ENCODE assay signal across 8 mouse cellular contexts in the genomic region with DNA sequence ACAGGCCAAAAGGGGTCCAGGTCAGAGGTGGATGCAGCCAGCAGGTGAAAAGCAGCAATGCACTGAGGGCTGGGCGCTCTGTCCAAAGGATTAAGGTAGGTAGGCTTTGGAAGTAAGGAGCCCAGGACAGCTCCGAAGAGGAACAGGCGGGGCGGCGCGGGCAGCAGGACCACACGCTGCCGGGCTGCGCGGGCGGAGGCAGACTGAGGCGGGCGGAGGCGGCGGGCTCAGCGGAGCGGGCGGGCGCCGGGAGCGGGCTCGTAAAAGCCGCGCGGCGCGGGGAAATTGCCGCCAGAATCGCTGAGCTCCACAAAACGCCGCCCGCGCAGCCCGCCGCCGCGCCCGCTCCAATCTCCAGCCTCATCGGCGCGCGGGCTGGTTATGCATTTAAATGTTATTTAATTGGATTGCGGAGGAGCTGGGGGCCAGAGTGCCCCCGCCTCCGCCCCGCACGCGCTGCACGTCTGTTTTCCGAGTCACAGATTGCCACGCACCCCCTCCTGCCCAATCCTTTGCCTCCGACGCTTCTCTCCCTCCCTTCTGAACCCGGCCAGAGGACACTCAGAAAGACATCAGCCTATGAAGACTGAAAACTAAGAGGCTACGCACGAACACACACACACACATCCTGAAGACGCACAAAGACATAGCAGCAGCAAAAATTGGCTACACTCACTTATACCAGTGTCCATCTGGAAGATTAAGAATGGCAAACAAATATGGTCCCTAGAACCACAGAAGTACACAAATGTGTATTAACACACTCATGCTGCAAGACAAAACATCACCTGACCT. TPM values are rescaled to one million over a fixed set of nuclear protein-coding genes. Genes with fewer than 3 reads are reported as not detected.
DNase-seq lines count a peak whose midpoint lies in the region; ATAC-seq and TF ChIP-seq lines count a peak whose summit lies in the region.

No protein-coding gene starts in this region.

- peaks cover 7% of the 10 kb centered on the region; the same call in 1 of the 2 replicates for H3K4me1 ChIP-seq in heart, embryonic 10.5 days
- H3K4me1 ChIP-seq in bone marrow macrophage, adult 2 months (ENCODE audit: control insufficient read depth, insufficient read depth, low read length): peaks cover 24% of the 10 kb centered on the region
- peaks cover 5% of the 10 kb centered on the region; the same call in 1 of the 2 replicates for H3K4me1 ChIP-seq in forebrain, embryonic 11.5 days (replicated peaks; ENCODE audit: control insufficient read depth, insufficient read depth, low read length)
- H3K4me1 ChIP-seq in kidney, embryonic 15.5 days: peaks cover 18% of the 10 kb centered on the region
- peaks cover 21% of the 10 kb centered on the region for H3K4me1 ChIP-seq in limb, embryonic 15.5 days

- peak overlapping the region; percentile 61 for H3K4me3 ChIP-seq in heart, embryonic 10.5 days
- peak overlapping the region; percentile 41 for H3K4me3 ChIP-seq in bone marrow macrophage, adult 2 months (ENCODE audit: insufficient read depth, low read length)
- H3K4me3 ChIP-seq in forebrain, embryonic 11.5 days (ENCODE audit: low read depth, low read length): peak overlapping the region; percentile 40
- H3K4me3 ChIP-seq in kidney, embryonic 15.5 days (replicated peaks): peak overlapping the region; percentile 51
- H3K4me3 ChIP-seq in limb, embryonic 15.5 days: peak overlapping the region; percentile 44

- peak; percentile 69 for ATAC-seq in forebrain, embryonic 11.5 days (replicated peaks; ENCODE audit: low FRiP score)
- ATAC-seq in kidney, embryonic 15.5 days (replicated peaks; ENCODE audit: low FRiP score): peak; percentile 63
- ATAC-seq in limb, embryonic 15.5 days (ENCODE audit: insufficient number of reproducible peaks, low FRiP score, low TSS enrichment, low read depth): 0 out of 2 replicates have a peak, but pooled peaks have one; percentile 28

- no peak for TF ChIP-seq POLR2A in bone marrow macrophage, adult 2 months (IDR thresholded peaks at IDR 0.05; ENCODE audit: borderline replicate concordance, low read depth, low read length)

- H3K27ac ChIP-seq in heart, embryonic 10.5 days: no peak overlapping the region
- H3K27ac ChIP-seq in bone marrow macrophage, adult 2 months (ENCODE audit: insufficient read depth, low read depth, low read length): no peak overlapping the region
- no peak overlapping the region for H3K27ac ChIP-seq in forebrain, embryonic 11.5 days (ENCODE audit: low read depth, low read length)
- H3K27ac ChIP-seq in kidney, embryonic 15.5 days: no peak overlapping the region
- no peak overlapping the region for H3K27ac ChIP-seq in limb, embryonic 15.5 days

- H3K9ac ChIP-seq in forebrain, embryonic 11.5 days (ENCODE audit: low read length): peak overlapping the region; percentile 71
- H3K9ac ChIP-seq in kidney, embryonic 15.5 days: peak overlapping the region; percentile 49
- peak overlapping the region; percentile 33 for H3K9ac ChIP-seq in limb, embryonic 15.5 days

- H3K36me3 ChIP-seq in heart, embryonic 10.5 days: no peaks in the 10 kb centered on the region
- no peaks in the 10 kb centered on the region for H3K36me3 ChIP-seq in forebrain, embryonic 11.5 days (ENCODE audit: control insufficient read depth, insufficient read depth, low read length)
- H3K36me3 ChIP-seq in kidney, embryonic 15.5 days: no peaks in the 10 kb centered on the region
- H3K36me3 ChIP-seq in limb, embryonic 15.5 days: no peaks in the 10 kb centered on the region

- no peak for DNase-seq in heart, embryonic 10.5 days (ENCODE audit: low spot score)
- no peak for DNase-seq in heart, adult 8-10 months (ENCODE audit: low spot score)
- peak; percentile 72 for DNase-seq in forebrain, embryonic 11.5 days (ENCODE audit: low spot score)
- DNase-seq in retina, embryonic 14.5 days (ENCODE audit: low spot score): peak; percentile 60
- no peak for DNase-seq in yolk sac, embryonic 10.5 days (ENCODE audit: low spot score)

- no peaks in the 10 kb centered on the region for H3K9me3 ChIP-seq in heart, embryonic 10.5 days
- H3K9me3 ChIP-seq in forebrain, embryonic 11.5 days (ENCODE audit: control insufficient read depth, low read length): no peaks in the 10 kb centered on the region
- no peaks in the 10 kb centered on the region for H3K9me3 ChIP-seq in kidney, embryonic 15.5 days (replicated peaks)
- no peaks in the 10 kb centered on the region for H3K9me3 ChIP-seq in limb, embryonic 15.5 days

- H3K4me2 ChIP-seq in forebrain, embryonic 11.5 days (ENCODE audit: low read depth, low read length, severe bottlenecking): peak overlapping the region; percentile 90
- peak overlapping the region; percentile 93 for H3K4me2 ChIP-seq in kidney, embryonic 15.5 days
- H3K4me2 ChIP-seq in limb, embryonic 15.5 days: peak overlapping the region; percentile 87

- WGBS in heart, embryonic 10.5 days: 2% methylated on average over 54 of the region's 57 CpGs
- under 1% methylated on average over 57 of the region's 57 CpGs for WGBS in forebrain, embryonic 11.5 days
- 1% methylated on average over 56 of the region's 57 CpGs for WGBS in kidney, embryonic 15.5 days
- WGBS in limb, embryonic 15.5 days: 1% methylated on average over 57 of the region's 57 CpGs

- H3K27me3 ChIP-seq in heart, embryonic 10.5 days (ENCODE audit: insufficient read depth, poor library complexity, severe bottlenecking): peaks cover 86% of the 10 kb centered on the region
- H3K27me3 ChIP-seq in forebrain, embryonic 11.5 days (ENCODE audit: control insufficient read depth, insufficient read depth, low read length): peaks cover 25% of the 10 kb centered on the region
- peaks cover 53% of the 10 kb centered on the region for H3K27me3 ChIP-seq in kidney, embryonic 15.5 days
- H3K27me3 ChIP-seq in limb, embryonic 15.5 days: peaks cover 55% of the 10 kb centered on the region

- TF ChIP-seq CTCF in bone marrow macrophage, adult 2 months (IDR thresholded peaks at IDR 0.05; ENCODE audit: low read depth, low read length): no peak

RNA-seq across cellular contexts. Expression of a gene that starts 20.1 kb away (rescaled TPM):
- 16.2 and 19.5 TPM in 2 replicates for polyA plus RNA-seq in heart, embryonic 10.5 days (2016; fragmentation: Nextera tagmentation; extraction: Ambion mirVana)
- total RNA-seq in heart, adult 8-10 months (2022): 10 to 100 TPM; 10.4 to 16.8 (median 15.2) TPM
- polyA plus RNA-seq in bone marrow macrophage, adult 2 months (2012; ENCODE audit: insufficient read depth, insufficient read length, missing spikeins): 6.7 and 7.4 TPM in 2 replicates
- polyA plus RNA-seq in forebrain, embryonic 11.5 days (2014; fragmentation: Nextera tagmentation; extraction: Ambion mirVana): 20.5 and 23.3 TPM in 2 replicates
- 17.7 and 18.0 TPM in 2 replicates for polyA plus RNA-seq in kidney, embryonic 15.5 days (2015; fragmentation: Nextera tagmentation; extraction: Ambion mirVana)
- polyA plus RNA-seq in limb, embryonic 15.5 days (2015; fragmentation: Nextera tagmentation; extraction: Ambion mirVana): 17.0 and 18.3 TPM in 2 replicates

Comparison
In these comparisons a context has a peak if more than half of its experiments do, and no peak if none do; other contexts are left out.
1. DNase-seq: peak in forebrain, embryonic 11.5 days (single experiment) and retina, embryonic 14.5 days (single experiment); none in heart, embryonic 10.5 days (single experiment), heart, adult 8-10 months (single experiment) and yolk sac, embryonic 10.5 days (single experiment).
2. Peak in every context shown above with its lines, with median percentiles within 50 percentile points of each other: H3K4me3 ChIP-seq, ATAC-seq, H3K4me2 ChIP-seq and H3K9ac ChIP-seq.